Mouse (Mus musculus): ENCODE measurements around the gene Mafb. TPM values are rescaled to one million over a fixed set of nuclear protein-coding genes. Genes with fewer than 3 reads are reported as not detected.

Gene Mafb
- polyA plus RNA-seq, 2 experiments, result 20.8 to 24.5 TPM

DNA sequence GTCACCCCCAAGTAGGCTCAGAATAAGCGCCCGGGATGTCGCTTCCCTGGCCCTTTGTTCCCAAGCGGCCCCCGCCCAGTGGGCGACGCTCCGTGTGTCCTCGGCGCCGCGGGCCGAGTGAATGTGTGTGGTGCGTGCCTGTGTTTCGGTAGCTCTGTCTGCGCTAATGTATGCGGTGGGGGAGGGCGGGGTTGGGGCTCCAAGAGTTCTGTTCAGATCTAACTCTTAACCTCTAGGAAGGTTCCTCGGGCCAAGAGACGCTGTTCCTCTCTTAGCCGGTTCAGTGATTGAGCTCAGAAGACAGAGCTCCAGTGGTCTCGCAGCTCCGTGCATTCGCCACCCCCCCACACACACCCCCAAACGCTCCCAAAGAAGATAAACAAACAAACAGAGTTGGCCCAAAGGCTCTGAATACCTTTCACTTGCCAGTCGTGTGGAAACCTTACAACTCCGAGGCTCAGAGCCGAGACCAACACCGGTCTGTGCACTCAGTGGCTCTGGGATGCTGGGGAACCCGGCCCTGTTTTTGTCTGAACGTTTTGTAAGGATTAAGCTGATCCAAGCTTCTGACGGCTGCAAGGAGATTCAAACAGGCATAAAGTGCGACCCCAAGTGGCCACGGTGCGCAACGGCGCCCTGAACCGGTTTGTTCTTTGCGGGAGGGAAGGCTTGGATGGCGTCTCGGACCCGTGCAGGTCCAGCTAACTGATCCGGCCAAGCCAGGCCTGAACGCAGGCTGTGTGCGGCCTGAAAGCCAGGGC is 763 bp upstream of the Mafb start:
- Histone ChIP-seq H3K36me3 (ENCODE audit: control insufficient read depth, insufficient read depth, low read length) (0 out of 2 replicates have a peak, but pooled peaks cover 4% of the 10 kb centered on the region), H3K9me3 (ENCODE audit: control insufficient read depth, low read length) (no peaks in the 10 kb centered on the region), H3K9ac (ENCODE audit: low read depth, low read length, severe bottlenecking) (peak overlapping the region; percentile 76), H3K27ac (replicated peaks; ENCODE audit: low read depth, low read length) (peak overlapping the region; percentile 81), H3K4me1 (ENCODE audit: control insufficient read depth, insufficient read depth, low read length) (peaks cover 10% of the 10 kb centered on the region), H3K4me3 (replicated peaks; ENCODE audit: low read length) (peak overlapping the region; percentile 67), H3K27me3 (ENCODE audit: control insufficient read depth, insufficient read depth, low read length) (peaks cover 70% of the 10 kb centered on the region), H3K4me2 (replicated peaks; ENCODE audit: low read depth, low read length, severe bottlenecking) (peak overlapping the region; percentile 97)
- peak; percentile 60 for ATAC-seq (ENCODE audit: low FRiP score, low read depth)
- 3% methylated on average over 44 of the region's 45 CpGs for WGBS
- TF ChIP-seq POLR2A (IDR thresholded peaks at IDR 0.05; ENCODE audit: borderline replicate concordance, extremely low read depth, insufficient read depth, insufficient read length), result 0 out of 2 replicates have a peak, but pooled peaks have one; percentile 19
- DNase-seq (ENCODE audit: low spot score), result peak; percentile 93

DNA sequence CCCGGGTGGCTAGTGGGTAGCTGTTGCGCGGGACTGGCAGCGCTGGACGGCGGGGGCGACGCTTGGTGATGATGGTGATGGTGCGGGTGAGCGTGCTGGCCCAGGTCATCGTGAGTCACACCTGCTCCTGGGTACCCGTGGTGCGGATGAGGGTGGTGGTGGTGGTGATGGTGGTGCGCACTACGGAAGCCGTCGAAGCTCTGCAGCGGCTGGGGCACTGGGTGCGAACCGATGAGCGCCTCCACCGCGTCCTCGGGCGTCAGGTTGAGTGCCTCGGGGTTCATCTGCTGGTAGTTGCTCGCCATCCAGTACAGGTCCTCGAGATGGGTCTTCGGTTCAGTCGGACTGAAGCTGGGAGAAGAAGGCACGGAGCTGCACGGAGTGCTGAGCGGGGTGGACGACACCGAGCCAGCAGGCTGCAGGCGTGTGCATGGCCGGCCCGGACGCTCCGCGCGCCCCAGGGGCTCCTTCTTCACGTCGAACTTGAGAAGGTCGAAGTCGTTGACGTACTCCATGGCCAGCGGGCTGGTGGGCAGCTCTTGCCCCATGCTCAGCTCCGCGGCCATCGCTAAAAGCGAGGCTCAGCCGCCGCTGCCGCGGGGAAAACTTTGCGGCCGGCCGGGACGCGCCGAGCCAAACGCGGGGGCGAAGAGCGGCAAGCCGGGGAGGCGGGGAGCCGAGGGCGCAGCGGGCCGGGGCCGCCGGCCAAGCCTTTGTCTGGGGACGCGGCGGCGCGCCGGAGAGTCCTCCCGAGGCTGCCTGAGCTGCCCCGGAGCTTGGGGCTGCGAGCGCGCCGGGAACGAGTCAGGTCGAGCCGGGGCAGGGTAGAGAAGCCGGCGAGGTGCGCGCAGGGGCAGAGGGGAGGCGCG is 520 bp downstream of the Mafb start:
- H3K9ac ChIP-seq (ENCODE audit: low read depth, low read length, severe bottlenecking), result peak overlapping the region; percentile 76
- H3K4me1 ChIP-seq (ENCODE audit: control insufficient read depth, insufficient read depth, low read length), result peaks cover 10% of the 10 kb centered on the region
- WGBS, result under 1% methylated on average over 84 of the region's 95 CpGs
- no peak for DNase-seq (ENCODE audit: low spot score)
- ATAC-seq (ENCODE audit: low FRiP score, low read depth), result peak; percentile 32; the same call in 1 of the 2 replicates
- H3K27me3 ChIP-seq (ENCODE audit: control insufficient read depth, insufficient read depth, low read length), result peaks cover 72% of the 10 kb centered on the region
- 0 out of 2 replicates have a peak, but pooled peaks have one; percentile 1 for TF ChIP-seq POLR2A (IDR thresholded peaks at IDR 0.05; ENCODE audit: borderline replicate concordance, extremely low read depth, insufficient read depth, insufficient read length)
- H3K36me3 ChIP-seq (ENCODE audit: control insufficient read depth, insufficient read depth, low read length), result 0 out of 2 replicates have a peak, but pooled peaks cover 4% of the 10 kb centered on the region
- peak overlapping the region; percentile 67 for H3K4me3 ChIP-seq (replicated peaks; ENCODE audit: low read length)
- H3K27ac ChIP-seq (replicated peaks; ENCODE audit: low read depth, low read length), result peak overlapping the region; percentile 81
- H3K9me3 ChIP-seq (ENCODE audit: control insufficient read depth, low read length), result no peaks in the 10 kb centered on the region
- peak overlapping the region; percentile 97 for H3K4me2 ChIP-seq (replicated peaks; ENCODE audit: low read depth, low read length, severe bottlenecking)

DNA sequence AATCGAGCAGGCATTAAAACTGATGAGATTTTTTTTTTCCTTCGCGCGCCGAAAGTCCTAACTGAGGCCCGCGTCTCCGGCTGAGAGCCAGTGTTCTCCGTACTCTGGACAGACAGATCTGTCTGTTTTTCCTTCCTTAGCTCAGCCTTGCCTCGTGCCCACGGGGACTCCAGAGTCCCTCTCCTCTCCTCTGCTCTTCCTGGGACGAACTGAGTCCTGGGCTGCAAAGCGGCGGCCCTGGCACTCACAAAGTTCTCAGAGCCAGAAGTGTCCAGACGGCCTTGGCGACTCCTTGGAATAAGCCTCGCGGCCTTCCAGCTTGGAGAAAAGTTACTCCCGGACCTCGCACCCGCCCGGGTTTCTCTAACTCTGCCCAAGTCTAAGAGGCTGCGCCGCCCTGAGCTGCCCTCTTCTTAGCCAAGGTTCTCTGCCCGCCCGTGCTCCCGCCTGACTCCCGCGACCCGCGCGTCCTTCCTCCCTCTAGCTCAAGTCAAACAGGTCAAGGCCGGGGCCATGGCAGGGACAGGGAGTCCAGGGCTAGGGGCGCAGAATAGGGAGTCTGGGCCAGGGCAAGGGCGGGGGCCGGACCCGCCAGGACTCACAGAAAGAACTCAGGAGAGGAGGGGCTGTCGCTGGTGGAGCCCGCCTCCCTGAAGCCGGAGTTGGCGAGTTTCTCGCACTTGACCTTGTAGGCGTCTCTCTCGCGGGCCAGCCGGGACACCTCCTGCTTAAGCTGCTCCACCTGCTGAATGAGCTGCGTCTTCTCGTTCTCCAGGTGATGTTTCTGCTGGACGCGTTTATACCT is 1.6 kb downstream of the Mafb start:
- Histone ChIP-seq H3K4me2 (replicated peaks; ENCODE audit: low read depth, low read length, severe bottlenecking) (peak overlapping the region; percentile 97), H3K27me3 (ENCODE audit: control insufficient read depth, insufficient read depth, low read length) (peaks cover 71% of the 10 kb centered on the region), H3K9me3 (ENCODE audit: control insufficient read depth, low read length) (no peaks in the 10 kb centered on the region), H3K9ac (ENCODE audit: low read depth, low read length, severe bottlenecking) (peak overlapping the region; percentile 76), H3K27ac (replicated peaks; ENCODE audit: low read depth, low read length) (no peak overlapping the region), H3K4me3 (replicated peaks; ENCODE audit: low read length) (peak overlapping the region; percentile 67), H3K36me3 (ENCODE audit: control insufficient read depth, insufficient read depth, low read length) (0 out of 2 replicates have a peak, but pooled peaks cover 4% of the 10 kb centered on the region), H3K4me1 (ENCODE audit: control insufficient read depth, insufficient read depth, low read length) (peaks cover 10% of the 10 kb centered on the region)
- DNase-seq (ENCODE audit: low spot score) (no peak), ATAC-seq (ENCODE audit: low FRiP score, low read depth) (no peak)
- no peak for TF ChIP-seq POLR2A (IDR thresholded peaks at IDR 0.05; ENCODE audit: borderline replicate concordance, extremely low read depth, insufficient read depth, insufficient read length)
- WGBS, result under 1% methylated on average over 47 of the region's 50 CpGs

DNA sequence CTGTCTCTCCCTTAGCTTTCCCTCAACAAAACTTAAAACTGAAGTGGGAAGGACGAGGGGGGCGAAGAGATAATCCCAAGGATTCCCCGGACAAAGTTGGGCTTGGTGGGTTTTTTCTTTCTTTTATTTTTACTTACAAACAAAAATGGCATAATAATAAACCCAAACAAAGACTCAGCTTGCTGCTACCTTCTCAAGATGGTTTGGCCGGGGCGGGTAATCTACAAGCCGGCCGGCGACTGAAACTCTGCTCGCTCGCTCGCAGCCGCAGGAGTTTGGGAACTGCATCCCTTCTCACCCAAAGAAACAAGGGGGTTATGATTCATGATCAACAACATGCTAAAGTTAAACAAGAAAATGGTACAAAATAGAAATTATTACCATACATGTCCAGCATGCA is 2.2 kb downstream of the Mafb start:
- Histone ChIP-seq H3K27ac (replicated peaks; ENCODE audit: low read depth, low read length) (no peak overlapping the region), H3K9me3 (ENCODE audit: control insufficient read depth, low read length) (no peaks in the 10 kb centered on the region), H3K4me2 (replicated peaks; ENCODE audit: low read depth, low read length, severe bottlenecking) (peak overlapping the region; percentile 97), H3K36me3 (ENCODE audit: control insufficient read depth, insufficient read depth, low read length) (0 out of 2 replicates have a peak, but pooled peaks cover 4% of the 10 kb centered on the region), H3K4me1 (ENCODE audit: control insufficient read depth, insufficient read depth, low read length) (peaks cover 15% of the 10 kb centered on the region), H3K27me3 (ENCODE audit: control insufficient read depth, insufficient read depth, low read length) (peaks cover 70% of the 10 kb centered on the region), H3K9ac (ENCODE audit: low read depth, low read length, severe bottlenecking) (peak overlapping the region; percentile 76), H3K4me3 (replicated peaks; ENCODE audit: low read length) (peak overlapping the region; percentile 67)
- no peak for DNase-seq (ENCODE audit: low spot score)
- no peak for ATAC-seq (ENCODE audit: low FRiP score, low read depth)
- 2% methylated on average over 12 of the region's 12 CpGs for WGBS
- no peak for TF ChIP-seq POLR2A (IDR thresholded peaks at IDR 0.05; ENCODE audit: borderline replicate concordance, extremely low read depth, insufficient read depth, insufficient read length)

All from limb, embryonic 14.5 days (tissue).